Mouse (Mus musculus) limb, embryonic 13.5 days (tissue): ENCODE results near the gene Nacc1. TPM values are rescaled to one million over a fixed set of nuclear protein-coding genes. Genes with fewer than 3 reads are reported as not detected.
A peak's percentile ranks its signal among the peaks of the same experiment; 100 is the strongest.

Source experiments
- ATAC-seq: fragments of 200-750 bp; cut with Nextera tagmentation; 2 replicates; pipeline ENCODE4 v1.8.0; 2017; ENCODE audit warnings: low read depth, moderate number of reproducible peaks, moderate TSS enrichment; ENCODE audit not compliant: low FRiP score
- H3K27ac ChIP-seq: fragments of 300-500 bp; sonication (generic); 2 replicates; pipeline ENCODE4 v1.5.1; 2015; ENCODE audit warnings: inconsistent platforms, mild to moderate bottlenecking, moderate library complexity
- H3K27me3 ChIP-seq: fragments of 300-500 bp; sonication (generic); 2 replicates; pipeline ENCODE4 v1.6.1; 2015; ENCODE audit warnings: mild to moderate bottlenecking, inconsistent platforms
- H3K36me3 ChIP-seq: fragments of 300-500 bp; sonication (generic); 2 replicates; pipeline ENCODE4 v1.6.1; 2015; ENCODE audit warnings: inconsistent platforms, mild to moderate bottlenecking, moderate library complexity
- H3K4me1 ChIP-seq: fragments of 300-500 bp; sonication (generic); 2 replicates; pipeline ENCODE4 v1.6.1; 2015; ENCODE audit warnings: inconsistent platforms
- H3K4me2 ChIP-seq: fragments of 300-500 bp; sonication (generic); replicated peaks from 2 replicates; pipeline ENCODE4 v1.6.1; 2015; ENCODE audit warnings: inconsistent platforms, mild to moderate bottlenecking, moderate library complexity
- H3K4me3 ChIP-seq: fragments of 300-500 bp; sonication (generic); 2 replicates; pipeline ENCODE4 v1.5.1; 2015; ENCODE audit warnings: moderate library complexity, mild to moderate bottlenecking, inconsistent platforms
- H3K9ac ChIP-seq: fragments of 300-500 bp; sonication (generic); 2 replicates; pipeline ENCODE4 v1.6.1; 2015; ENCODE audit warnings: mild to moderate bottlenecking, inconsistent platforms
- H3K9me3 ChIP-seq: fragments of 300-500 bp; sonication (generic); 2 replicates; pipeline ENCODE4 v1.6.1; 2016; ENCODE audit warnings: inconsistent platforms
- WGBS: fragments of 180-500 bp; shearing (Covaris S2); methylation state at CpG from one replicate; pipeline ENCODE4 v1.1.7; 2015; 5-methylcytosine and 5-hydroxymethylcytosine counted together
- polyA plus RNA-seq: library from polyadenylated mRNA; unstranded; fragments of >200 nt; fragmentation: Nextera tagmentation; extraction: Ambion mirVana; gene quantifications from 2 replicates; pipeline ENCODE4 v1.2.1, GENCODE M21; 2015

The Nacc1 gene
- polyA plus RNA-seq, 1 experiment from 2014 or later = 15.2 TPM

- peak overlapping the region; percentile 100 for H3K27ac ChIP-seq
- peaks cover 70% of the 10 kb centered on the region for H3K36me3 ChIP-seq
- ATAC-seq = no peak
- H3K9ac ChIP-seq = peak overlapping the region; percentile 64; the same call in 1 of the 2 replicates
- H3K4me3 ChIP-seq = no peak overlapping the region
- peak overlapping the region; percentile 64; the same call in 1 of the 2 replicates for H3K4me2 ChIP-seq
- H3K27me3 ChIP-seq = no peaks in the 10 kb centered on the region
- 12% methylated on average over 3 of the region's 3 CpGs for WGBS
- H3K4me1 ChIP-seq = peaks cover 100% of the 10 kb centered on the region
- H3K9me3 ChIP-seq = no peaks in the 10 kb centered on the region
Observed at GRCm38 (mm10) chr8:84725941-84726259, 38.2 kb upstream of the Nacc1 start.

DNA sequence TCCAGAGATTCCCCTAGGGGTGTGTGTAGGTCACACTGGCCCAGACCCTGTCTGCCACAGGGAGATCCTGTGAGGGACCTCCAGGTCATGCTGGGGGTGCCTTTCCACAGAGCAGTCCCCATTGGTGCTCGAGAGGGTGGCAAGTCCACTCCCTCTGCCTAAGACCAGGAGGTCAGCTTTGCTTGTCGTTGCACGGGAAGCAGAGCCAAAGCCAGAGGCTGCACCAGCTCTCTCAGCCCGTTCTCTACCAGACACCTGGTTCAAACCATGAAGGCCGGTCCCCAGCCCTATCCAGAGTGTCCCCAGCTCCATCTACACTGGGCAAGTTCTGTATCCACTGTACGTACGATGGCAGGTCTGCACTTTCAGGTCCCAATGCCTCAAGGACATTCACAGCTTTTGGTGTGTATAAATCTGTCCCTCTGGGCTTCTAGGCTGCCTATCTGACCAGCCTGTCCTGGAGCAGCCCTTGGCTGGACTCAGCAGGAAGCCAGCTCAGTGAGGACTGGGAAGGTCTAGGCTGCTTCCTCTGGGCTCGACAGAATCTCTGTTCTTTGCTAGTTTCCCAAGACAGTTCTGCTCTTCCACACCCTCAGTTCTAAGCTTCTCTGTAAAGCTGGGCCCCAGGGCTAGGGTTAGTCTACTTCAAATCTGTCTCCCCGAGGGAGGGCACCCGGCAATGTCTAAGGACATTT is 37.7 kb upstream of the Nacc1 start:
- peaks cover 100% of the 10 kb centered on the region for H3K4me1 ChIP-seq
- peak overlapping the region; percentile 64 for H3K4me2 ChIP-seq
- no peaks in the 10 kb centered on the region for H3K27me3 ChIP-seq
- ATAC-seq = no peak
- peak overlapping the region; percentile 64 for H3K9ac ChIP-seq
- H3K4me3 ChIP-seq = no peak overlapping the region
- WGBS = 45% methylated on average over 10 of the region's 10 CpGs
- H3K36me3 ChIP-seq = peaks cover 73% of the 10 kb centered on the region
- H3K9me3 ChIP-seq = no peaks in the 10 kb centered on the region
- peak overlapping the region; percentile 100 for H3K27ac ChIP-seq

GRCm38 (mm10) chr8:84724683-84725082 is 37.0 kb upstream of the Nacc1 start:
- peak overlapping the region; percentile 64 for H3K9ac ChIP-seq
- peak overlapping the region; percentile 64 for H3K4me2 ChIP-seq
- WGBS = 18% methylated on average over 9 of the region's 9 CpGs
- H3K27ac ChIP-seq = peak overlapping the region; percentile 100
- no peaks in the 10 kb centered on the region for H3K27me3 ChIP-seq
- H3K9me3 ChIP-seq = no peaks in the 10 kb centered on the region
- H3K4me1 ChIP-seq = peaks cover 97% of the 10 kb centered on the region
- H3K4me3 ChIP-seq = no peak overlapping the region
- no peak for ATAC-seq
- H3K36me3 ChIP-seq = peaks cover 73% of the 10 kb centered on the region

- Histone ChIP-seq H3K27ac (peak overlapping the region; percentile 100), H3K36me3 (peaks cover 85% of the 10 kb centered on the region), H3K9ac (peak overlapping the region; percentile 64), H3K9me3 (no peaks in the 10 kb centered on the region), H3K27me3 (no peaks in the 10 kb centered on the region), H3K4me3 (peak overlapping the region; percentile 29), H3K4me2 (peak overlapping the region; percentile 64), H3K4me1 (peaks cover 96% of the 10 kb centered on the region)
- WGBS = 3% methylated on average over 7 of the region's 7 CpGs
- ATAC-seq = no peak; the same call in 1 of the 2 replicates
Observed at GRCm38 (mm10) chr8:84723571-84723900, 35.9 kb upstream of the Nacc1 start.

DNA sequence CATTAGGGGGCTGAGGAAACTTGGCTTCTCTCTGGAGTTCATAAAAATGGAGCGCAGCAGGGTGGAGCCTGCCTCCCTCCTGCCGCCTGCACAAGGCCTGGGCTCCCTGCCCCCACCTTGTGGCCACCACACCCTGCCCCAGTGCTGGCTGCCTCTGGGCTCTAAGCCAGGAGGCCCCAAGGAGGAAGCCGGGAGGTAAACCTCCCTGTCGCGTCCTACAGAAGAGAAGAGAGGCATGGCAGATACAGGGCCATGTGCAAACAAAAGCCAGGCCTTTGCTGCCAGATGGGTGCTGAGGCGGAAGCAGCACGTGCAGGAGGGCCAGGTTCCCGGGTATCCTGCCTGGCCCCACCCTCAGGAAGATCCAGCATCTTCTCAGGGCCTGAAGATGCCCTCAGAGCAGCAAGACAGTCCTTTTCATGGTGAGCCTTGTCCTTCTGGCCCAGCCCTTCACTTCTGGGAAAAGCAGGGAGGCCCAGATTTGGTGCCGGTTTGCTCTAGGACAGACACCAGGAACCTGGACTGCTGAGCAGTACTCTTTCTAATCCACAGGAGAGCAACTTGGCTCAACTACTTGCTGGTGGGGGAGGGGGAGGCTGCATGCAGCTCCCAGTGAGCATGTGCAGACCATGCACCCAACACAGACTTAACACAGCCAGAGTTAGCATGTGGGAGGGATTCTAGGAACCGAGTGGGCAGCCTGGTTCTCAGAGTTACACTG is 35.3 kb upstream of the Nacc1 start, which contains the start of gene G430095P16Rik:
Gene G430095P16Rik, plus strand, starts transcription at position 158 of the 721 bp plus-strand sequence.
- no peaks in the 10 kb centered on the region for H3K27me3 ChIP-seq
- WGBS = 3% methylated on average over 10 of the region's 10 CpGs
- H3K4me1 ChIP-seq = peaks cover 95% of the 10 kb centered on the region
- peak within 1 kb of the TSS; percentile 64 for H3K4me2 ChIP-seq
- peak within 1 kb of the TSS; percentile 64 for H3K9ac ChIP-seq
- H3K36me3 ChIP-seq = peaks cover 83% of the 10 kb centered on the region
- ATAC-seq = peak; percentile 91
- H3K27ac ChIP-seq = peak within 1 kb of the TSS; percentile 100
- peak within 1 kb of the TSS; percentile 29 for H3K4me3 ChIP-seq
- H3K9me3 ChIP-seq = no peaks in the 10 kb centered on the region

- no peak overlapping the region for H3K4me3 ChIP-seq
- H3K9ac ChIP-seq = peak overlapping the region; percentile 45; the same call in 1 of the 2 replicates
Observed at GRCm38 (mm10) chr8:84722530-84722849, 34.8 kb upstream of the Nacc1 start.

GRCm38 (mm10) chr8:84718959-84719690 is 31.5 kb upstream of the Nacc1 start:
- Histone ChIP-seq H3K4me3 (no peak overlapping the region), H3K9me3 (no peaks in the 10 kb centered on the region), H3K4me2 (no peak overlapping the region), H3K4me1 (peaks cover 91% of the 10 kb centered on the region), H3K9ac (0 out of 2 replicates have a peak overlapping the region, but pooled peaks have one; percentile 25), H3K27ac (peak overlapping the region; percentile 22; the same call in 1 of the 2 replicates), H3K36me3 (peaks cover 76% of the 10 kb centered on the region), H3K27me3 (no peaks in the 10 kb centered on the region; the same call in 1 of the 2 replicates)
- ATAC-seq = no peak
- 76% methylated on average over 5 of the region's 5 CpGs for WGBS

More at GRCm38 (mm10) chr8:84722530-84722849, 34.8 kb upstream of the Nacc1 start:
- 12% methylated on average over 6 of the region's 6 CpGs for WGBS
- Histone ChIP-seq H3K36me3 (peaks cover 83% of the 10 kb centered on the region), H3K27ac (peak overlapping the region; percentile 100), H3K4me2 (peak overlapping the region; percentile 64), H3K27me3 (no peaks in the 10 kb centered on the region; the same call in 1 of the 2 replicates), H3K4me1 (peaks cover 95% of the 10 kb centered on the region), H3K9me3 (no peaks in the 10 kb centered on the region)
- ATAC-seq = no peak; the same call in 1 of the 2 replicates

GRCm38 (mm10) chr8:84718476-84718875 is 30.8 kb upstream of the Nacc1 start:
- H3K36me3 ChIP-seq = peaks cover 76% of the 10 kb centered on the region
- peak overlapping the region; percentile 25; the same call in 1 of the 2 replicates for H3K9ac ChIP-seq
- H3K4me2 ChIP-seq = no peak overlapping the region
- H3K27me3 ChIP-seq = no peaks in the 10 kb centered on the region; the same call in 1 of the 2 replicates
- no peak for ATAC-seq
- peak overlapping the region; percentile 22; the same call in 1 of the 2 replicates for H3K27ac ChIP-seq
- 86% methylated on average over 5 of the region's 5 CpGs for WGBS
- H3K9me3 ChIP-seq = no peaks in the 10 kb centered on the region
- H3K4me1 ChIP-seq = peaks cover 91% of the 10 kb centered on the region
- H3K4me3 ChIP-seq = no peak overlapping the region

- Histone ChIP-seq H3K36me3 (peaks cover 77% of the 10 kb centered on the region), H3K4me1 (peaks cover 90% of the 10 kb centered on the region), H3K27ac (peak overlapping the region; percentile 90), H3K4me3 (no peak overlapping the region), H3K27me3 (no peaks in the 10 kb centered on the region; the same call in 1 of the 2 replicates), H3K9ac (peak overlapping the region; percentile 39; the same call in 1 of the 2 replicates), H3K4me2 (no peak overlapping the region), H3K9me3 (no peaks in the 10 kb centered on the region)
- ATAC-seq = no peak
- 64% methylated on average over 11 of the region's 11 CpGs for WGBS
Observed at GRCm38 (mm10) chr8:84716790-84717189, 29.1 kb upstream of the Nacc1 start.

- 9% methylated on average over 27 of the region's 27 CpGs for WGBS
- no peaks in the 10 kb centered on the region; the same call in 1 of the 2 replicates for H3K27me3 ChIP-seq
- H3K27ac ChIP-seq = peak overlapping the region; percentile 90; the same call in 1 of the 2 replicates
- peaks cover 90% of the 10 kb centered on the region for H3K4me1 ChIP-seq
- no peak overlapping the region for H3K4me3 ChIP-seq
- H3K4me2 ChIP-seq = peak overlapping the region; percentile 21; the same call in 1 of the 2 replicates
- no peak for ATAC-seq
- H3K9ac ChIP-seq = peak overlapping the region; percentile 39
- H3K36me3 ChIP-seq = peaks cover 73% of the 10 kb centered on the region
- H3K9me3 ChIP-seq = no peaks in the 10 kb centered on the region
Observed at GRCm38 (mm10) chr8:84715893-84716468, 28.3 kb upstream of the Nacc1 start.

DNA sequence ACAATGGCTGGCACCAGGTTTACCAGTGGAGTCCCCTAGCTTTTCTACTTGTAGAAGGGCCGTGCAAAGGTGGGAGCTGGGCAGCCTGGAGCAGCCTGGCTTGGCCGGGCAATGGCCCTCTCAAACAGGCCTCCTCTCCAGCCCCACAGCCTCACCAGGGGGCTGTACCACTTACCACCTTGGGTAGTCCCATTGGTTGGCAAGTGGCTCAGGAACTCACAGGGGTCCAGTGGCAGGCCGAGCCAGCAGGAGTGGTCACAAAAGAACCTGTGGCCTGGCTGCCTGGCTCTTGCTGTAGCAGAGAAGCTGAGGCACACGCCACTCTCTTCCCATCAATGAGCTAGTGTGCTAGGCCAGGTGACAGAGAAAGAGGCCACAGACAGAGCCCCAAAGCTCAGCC is 26.5 kb upstream of the Nacc1 start:
- Histone ChIP-seq H3K4me3 (no peak overlapping the region), H3K9ac (peak overlapping the region; percentile 45), H3K4me2 (no peak overlapping the region), H3K4me1 (peaks cover 92% of the 10 kb centered on the region), H3K9me3 (no peaks in the 10 kb centered on the region), H3K36me3 (peaks cover 58% of the 10 kb centered on the region), H3K27ac (peak overlapping the region; percentile 97), H3K27me3 (no peaks in the 10 kb centered on the region; the same call in 1 of the 2 replicates)
- whole genome bisulfite sequencing = 62% methylated on average over 4 of the region's 4 CpGs
- no peak for ATAC-seq
